Mouse (Mus musculus) thymus, adult 2 months (tissue): ENCODE results near the gene Dlgap1.

Experiments
- CTCF ChIP-seq: fragments of 200-500 bp; IDR thresholded peaks from 2 replicates; pipeline ENCODE4 v1.5.1; 2012; ENCODE audit warnings: mild to moderate bottlenecking, control low read depth, low read length, moderate library complexity, borderline replicate concordance; ENCODE audit not compliant: control insufficient read depth, poor library complexity, insufficient read depth; ENCODE audit errors: extremely low read depth
- POLR2A ChIP-seq: fragments of 200-500 bp; IDR thresholded peaks from 2 replicates; pipeline ENCODE4 v1.6.1; 2012; ENCODE audit warnings: mild to moderate bottlenecking, low read length, control low read depth, moderate library complexity; ENCODE audit not compliant: control insufficient read depth, poor library complexity, insufficient read depth; ENCODE audit errors: extremely low read depth

- no peak for TF ChIP-seq CTCF
- no peak for TF ChIP-seq POLR2A
Measured at GRCm38 (mm10) chr17:70521058-70521851, 552.4 kb downstream of the Dlgap1 start.
